Mouse (Mus musculus): ENCODE data around the gene Mlx.

The Mlx gene

DNA sequence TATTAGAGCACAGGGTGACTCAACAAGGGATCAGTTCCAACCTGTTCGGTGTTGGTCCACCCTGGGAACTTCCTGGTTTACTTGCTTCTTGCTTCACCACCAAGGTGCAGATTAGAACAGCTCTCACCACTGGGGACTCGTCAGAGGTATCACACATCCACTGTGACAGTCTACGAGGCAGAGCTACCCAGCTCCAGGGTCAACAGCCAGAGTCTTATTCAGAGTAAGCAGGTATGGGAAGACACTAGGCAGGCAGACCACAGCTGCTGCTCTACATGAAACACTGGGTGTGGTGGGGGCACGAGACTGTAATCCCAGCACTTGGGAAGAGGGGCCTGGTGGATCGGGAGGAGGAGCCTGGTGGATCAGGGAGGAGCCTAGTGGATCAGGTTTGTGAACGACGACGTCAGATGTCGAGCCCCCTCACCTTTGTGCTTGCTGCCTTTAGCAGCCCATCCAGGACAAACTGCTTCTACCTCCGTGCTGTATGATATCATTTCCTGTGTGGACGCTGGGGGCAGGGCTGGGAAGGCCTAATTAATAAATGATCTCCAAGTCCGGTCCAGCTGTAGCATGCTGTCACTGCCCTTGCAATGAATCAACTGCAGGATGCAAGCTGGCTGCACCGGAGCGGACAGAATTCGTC is 51.6 kb downstream of the Mlx start:
- no peak for DNase-seq (ENCODE audit: low spot score in 2 of 2)

DNA sequence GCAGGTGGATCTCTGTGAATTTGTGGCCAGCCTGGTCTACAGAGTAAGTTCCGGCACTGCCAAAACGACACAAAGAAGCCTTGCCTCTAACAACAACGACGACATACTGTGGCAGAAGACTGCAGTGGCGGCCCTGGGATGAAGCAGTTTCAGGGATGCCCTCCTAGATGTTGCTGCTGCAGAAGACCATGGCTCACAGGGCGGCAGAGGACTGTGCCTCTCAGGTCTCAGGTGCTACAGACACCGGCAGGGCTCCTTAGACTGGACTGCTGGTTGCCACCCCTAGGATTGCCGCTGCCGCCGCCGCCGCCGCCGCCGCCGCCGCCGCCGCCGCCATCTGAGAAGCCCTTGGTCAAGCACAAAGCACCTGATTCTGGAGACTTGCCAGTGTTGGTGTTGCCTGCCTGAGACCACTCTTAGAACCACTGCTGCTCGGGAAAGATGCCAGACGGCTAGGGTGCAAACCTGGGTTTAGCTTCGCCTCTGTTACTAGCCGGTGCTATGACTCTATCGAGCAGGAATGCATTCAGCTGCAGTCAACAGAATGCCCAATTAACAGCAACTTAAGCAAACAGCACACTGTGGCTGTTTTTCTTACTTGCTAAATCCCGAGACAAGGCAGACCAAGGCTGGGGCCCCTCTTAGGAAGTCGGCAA is 53.2 kb downstream of the Mlx start:
- DNase-seq (ENCODE audit: low spot score in 2 of 2): no peak

DNA sequence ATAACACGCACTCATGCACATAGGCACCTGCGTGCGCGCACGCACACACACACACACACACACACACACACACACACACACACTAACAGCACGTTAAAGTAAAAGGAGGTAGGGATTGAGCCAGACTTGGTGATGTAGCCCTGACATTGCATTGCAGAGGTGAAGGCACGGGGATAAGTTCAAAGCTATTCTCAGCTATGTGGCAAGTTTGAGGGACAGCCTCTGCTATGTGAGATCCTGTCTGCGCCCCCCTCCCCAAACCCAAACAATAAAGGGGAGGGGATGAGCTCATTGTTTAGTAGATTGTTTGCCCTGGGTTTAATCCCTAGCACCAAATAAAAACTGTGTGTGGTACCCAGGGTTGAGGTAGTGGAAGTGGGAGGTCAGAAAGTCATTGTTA is 54.0 kb downstream of the Mlx start:
- no peak for DNase-seq (ENCODE audit: low spot score in 2 of 2)
